Mouse (Mus musculus) megakaryocyte, embryonic 14.5 days (primary cell): Measurements from ENCODE around the gene Mrpl17. TPM values are rescaled to one million over a fixed set of nuclear protein-coding genes. Genes with fewer than 3 reads are reported as not detected.

Experiments used
- H3K27me3 ChIP-seq: replicated peaks from 2 replicates; pipeline ENCODE3; 2012; ENCODE audit warnings: inconsistent platforms
- H3K36me3 ChIP-seq: replicated peaks from 2 replicates; pipeline ENCODE3; 2012; ENCODE audit warnings: low read length, inconsistent platforms, mixed read lengths
- H3K4me1 ChIP-seq: 2 replicates; pipeline ENCODE4 v1.6.1; 2012; ENCODE audit warnings: inconsistent platforms
- H3K4me3 ChIP-seq: replicated peaks from 2 replicates; pipeline ENCODE3; 2012; ENCODE audit warnings: moderate library complexity, mild to moderate bottlenecking, inconsistent platforms
- H3K9me3 ChIP-seq: 2 replicates; pipeline ENCODE4 v1.6.1; 2012; ENCODE audit warnings: inconsistent platforms
- FLI1 ChIP-seq: IDR thresholded peaks from 2 replicates; pipeline ENCODE4 v1.6.1; 2012; ENCODE audit warnings: low read length, inconsistent platforms, mixed read lengths
- GATA1 ChIP-seq: IDR thresholded peaks from 3 replicates; pipeline ENCODE4 v1.6.1; 2012; ENCODE audit warnings: mixed read lengths, low read length, inconsistent platforms, borderline replicate concordance
- polyA plus RNA-seq: library from polyadenylated mRNA; stranded (reverse); fragments of >175 nt; gene quantifications from 2 replicates; pipeline ENCODE4 v1.2.3, GENCODE M21; 2012; ENCODE audit warnings: low replicate concordance; ENCODE audit not compliant: insufficient read depth

Mrpl17 gene
- polyA plus RNA-seq, 1 experiment: 274 TPM

GRCm38 (mm10) chr7:105808385-105808784, 2.5 kb downstream of the Mrpl17 start:
- Histone ChIP-seq H3K4me1 (peaks cover 47% of the 10 kb centered on the region), H3K4me3 (no peak overlapping the region), H3K27me3 (no peaks in the 10 kb centered on the region), H3K9me3 (no peaks in the 10 kb centered on the region), H3K36me3 (peaks cover 34% of the 10 kb centered on the region)
- no peak for TF ChIP-seq GATA1
- TF ChIP-seq FLI1: no peak

- TF ChIP-seq FLI1 (no peak), GATA1 (no peak)
- Histone ChIP-seq H3K36me3 (peaks cover 34% of the 10 kb centered on the region), H3K4me3 (no peak overlapping the region), H3K27me3 (no peaks in the 10 kb centered on the region), H3K9me3 (no peaks in the 10 kb centered on the region), H3K4me1 (peaks cover 62% of the 10 kb centered on the region)
These were observed 4.2 kb downstream of the Mrpl17 start for GRCm38 (mm10) chr7:105806716-105807115.

GRCm38 (mm10) chr7:105806125-105806524, 4.8 kb downstream of the Mrpl17 start:
- Histone ChIP-seq H3K4me3 (no peak overlapping the region), H3K27me3 (no peaks in the 10 kb centered on the region), H3K4me1 (peaks cover 57% of the 10 kb centered on the region), H3K36me3 (peaks cover 34% of the 10 kb centered on the region), H3K9me3 (no peaks in the 10 kb centered on the region)
- TF ChIP-seq FLI1 (no peak), GATA1 (no peak)

DNA sequence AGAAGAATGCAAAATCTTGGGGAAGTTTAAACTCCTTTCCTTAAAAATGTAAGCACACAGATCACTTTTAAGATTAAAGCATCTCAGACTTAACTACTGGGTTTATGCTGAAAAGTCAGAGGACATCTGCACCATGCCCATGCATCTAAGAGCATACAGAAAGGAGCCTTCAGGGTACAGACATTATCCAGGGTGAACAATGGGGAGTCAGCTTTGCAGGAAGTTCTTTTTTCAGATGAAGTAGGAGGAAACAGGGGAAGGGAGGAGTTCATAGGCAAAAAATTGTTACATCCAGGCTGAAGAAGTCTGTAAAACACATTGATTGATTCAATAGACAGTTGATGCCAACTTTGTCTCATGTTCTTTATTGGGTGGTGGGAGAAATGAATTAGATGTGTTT, 7.5 kb downstream of the Mrpl17 start:
- Histone ChIP-seq H3K4me3 (no peak overlapping the region), H3K27me3 (peaks cover 5% of the 10 kb centered on the region), H3K4me1 (peaks cover 40% of the 10 kb centered on the region), H3K9me3 (no peaks in the 10 kb centered on the region), H3K36me3 (peaks cover 18% of the 10 kb centered on the region)
- TF ChIP-seq FLI1: no peak
- TF ChIP-seq GATA1: no peak

GRCm38 (mm10) chr7:105802771-105803170, 8.1 kb downstream of the Mrpl17 start:
- H3K9me3 ChIP-seq: no peaks in the 10 kb centered on the region
- TF ChIP-seq FLI1: no peak
- TF ChIP-seq GATA1: no peak
- no peak overlapping the region for H3K4me3 ChIP-seq
- H3K27me3 ChIP-seq: peaks cover 7% of the 10 kb centered on the region
- H3K36me3 ChIP-seq: peaks cover 11% of the 10 kb centered on the region
- peaks cover 34% of the 10 kb centered on the region for H3K4me1 ChIP-seq

GRCm38 (mm10) chr7:105802312-105802711, 8.6 kb downstream of the Mrpl17 start:
- Histone ChIP-seq H3K4me1 (peaks cover 31% of the 10 kb centered on the region), H3K27me3 (peaks cover 10% of the 10 kb centered on the region), H3K9me3 (no peaks in the 10 kb centered on the region), H3K4me3 (no peak overlapping the region), H3K36me3 (peaks cover 7% of the 10 kb centered on the region)
- TF ChIP-seq FLI1: no peak
- no peak for TF ChIP-seq GATA1

- H3K4me3 ChIP-seq: no peak overlapping the region
- peaks cover 12% of the 10 kb centered on the region for H3K4me1 ChIP-seq
- no peak for TF ChIP-seq FLI1
- no peaks in the 10 kb centered on the region for H3K36me3 ChIP-seq
- H3K9me3 ChIP-seq: peaks cover 6% of the 10 kb centered on the region
- peaks cover 21% of the 10 kb centered on the region for H3K27me3 ChIP-seq
These were observed 13.9 kb downstream of the Mrpl17 start for GRCm38 (mm10) chr7:105796972-105797371.

DNA sequence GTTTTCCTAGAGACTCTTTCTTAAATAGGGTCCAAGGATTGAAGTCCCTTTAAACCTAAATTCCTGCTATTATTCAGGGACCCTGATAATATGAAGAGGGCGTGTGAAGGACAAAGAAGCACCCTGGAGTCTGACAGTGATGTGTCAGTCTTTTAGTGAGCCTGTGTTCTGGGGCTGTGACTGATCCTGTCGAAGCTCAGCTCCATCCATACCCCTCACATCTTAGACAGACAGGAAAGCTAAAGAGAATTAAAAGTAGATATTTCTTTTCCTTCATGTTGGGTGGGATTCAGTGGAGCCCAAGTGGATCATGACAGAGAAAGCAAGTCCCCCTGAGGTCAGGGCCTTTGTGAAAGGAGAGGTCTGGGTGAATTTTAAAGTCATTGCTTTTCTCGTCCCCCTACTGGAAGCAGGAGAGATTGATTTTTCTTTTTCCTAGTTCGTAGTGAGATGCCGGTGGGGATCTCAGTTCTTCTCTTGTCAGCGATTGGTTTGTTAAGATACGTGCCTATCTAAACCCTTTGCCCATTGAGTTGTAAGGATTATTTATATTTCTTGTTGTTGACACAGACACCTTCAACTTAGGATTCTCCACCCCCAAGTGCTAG, 15.0 kb downstream of the Mrpl17 start:
- peaks cover 30% of the 10 kb centered on the region for H3K27me3 ChIP-seq
- no peak overlapping the region for H3K4me3 ChIP-seq
- peaks cover 6% of the 10 kb centered on the region for H3K9me3 ChIP-seq
- H3K4me1 ChIP-seq: peaks cover 14% of the 10 kb centered on the region
- no peak for TF ChIP-seq GATA1
- no peak for TF ChIP-seq FLI1
- no peaks in the 10 kb centered on the region for H3K36me3 ChIP-seq

GRCm38 (mm10) chr7:105793701-105794100, 17.2 kb downstream of the Mrpl17 start:
- peaks cover 11% of the 10 kb centered on the region for H3K4me1 ChIP-seq
- H3K36me3 ChIP-seq: no peaks in the 10 kb centered on the region
- H3K27me3 ChIP-seq: peaks cover 43% of the 10 kb centered on the region
- H3K4me3 ChIP-seq: no peak overlapping the region
- H3K9me3 ChIP-seq: peaks cover 6% of the 10 kb centered on the region
- TF ChIP-seq GATA1: no peak
- no peak for TF ChIP-seq FLI1

- Histone ChIP-seq H3K4me1 (peaks cover 25% of the 10 kb centered on the region), H3K36me3 (no peaks in the 10 kb centered on the region), H3K4me3 (no peak overlapping the region), H3K9me3 (peaks cover 9% of the 10 kb centered on the region), H3K27me3 (peaks cover 60% of the 10 kb centered on the region)
- TF ChIP-seq FLI1 (no peak), GATA1 (no peak)
These were observed 19.8 kb downstream of the Mrpl17 start for GRCm38 (mm10) chr7:105791147-105791546.
